Comparison of ENCODE assay signal across 7 mouse cellular contexts in genomic region chrX:102644573-102644951, GRCm38 (mm10). TPM values are rescaled to one million over a fixed set of nuclear protein-coding genes. Genes with fewer than 3 reads are reported as not detected.
DNase-seq lines count a peak whose midpoint lies in the region; ATAC-seq and TF ChIP-seq lines count a peak whose summit lies in the region.

No protein-coding gene starts in this region.

- intact Hi-C loops in left cerebral cortex, postnatal 25 days (cut with DNase I), result no loop called here
- intact Hi-C loops in left cerebral cortex, postnatal 10 days (cut with DNase I), result no loop called here

- 24% methylated on average over 8 of the region's 8 CpGs for WGBS in forebrain, postnatal 0 days
- WGBS in limb, embryonic 13.5 days, result 18% methylated on average over 8 of the region's 8 CpGs

- H3K27me3 ChIP-seq in forebrain, postnatal 0 days (ENCODE audit: insufficient read depth, low read length), result no peaks in the 10 kb centered on the region
- peaks cover 33% of the 10 kb centered on the region for H3K27me3 ChIP-seq in limb, embryonic 13.5 days

- H3K36me3 ChIP-seq in forebrain, postnatal 0 days (ENCODE audit: insufficient read depth), result no peaks in the 10 kb centered on the region
- no peaks in the 10 kb centered on the region for H3K36me3 ChIP-seq in limb, embryonic 13.5 days

- peak overlapping the region; percentile 63 for H3K27ac ChIP-seq in brown adipose tissue, adult 24 weeks (replicated peaks; ENCODE audit: low read depth, low read length)
- no peak overlapping the region for H3K27ac ChIP-seq in forebrain, postnatal 0 days (ENCODE audit: low read depth, low read length)
- no peak overlapping the region for H3K27ac ChIP-seq in limb, embryonic 13.5 days

- H3K9ac ChIP-seq in forebrain, postnatal 0 days, result peak overlapping the region; percentile 48; the same call in 1 of the 2 replicates
- peak overlapping the region; percentile 66 for H3K9ac ChIP-seq in limb, embryonic 13.5 days

- ATAC-seq in forebrain, postnatal 0 days, result peak; percentile 67
- ATAC-seq in limb, embryonic 13.5 days (ENCODE audit: low FRiP score, low read depth), result no peak

- no peaks in the 10 kb centered on the region for H3K9me3 ChIP-seq in forebrain, postnatal 0 days (ENCODE audit: low read length)
- H3K9me3 ChIP-seq in limb, embryonic 13.5 days, result no peaks in the 10 kb centered on the region

- peaks cover 3% of the 10 kb centered on the region; the same call in 1 of the 2 replicates for H3K4me1 ChIP-seq in brown adipose tissue, adult 24 weeks (ENCODE audit: control insufficient read depth, insufficient read depth, insufficient read length, low read length)
- H3K4me1 ChIP-seq in forebrain, postnatal 0 days (ENCODE audit: insufficient read depth), result no peaks in the 10 kb centered on the region
- H3K4me1 ChIP-seq in limb, embryonic 13.5 days, result no peaks in the 10 kb centered on the region

- peak overlapping the region; percentile 56 for H3K4me2 ChIP-seq in forebrain, postnatal 0 days (ENCODE audit: low read depth)
- H3K4me2 ChIP-seq in limb, embryonic 13.5 days (replicated peaks), result peak overlapping the region; percentile 63

- DNase-seq in left cerebral cortex, postnatal 25 days (ENCODE audit: low spot score in 2 of 2), result peak; percentile 1 to 2
- DNase-seq in left cerebral cortex, postnatal 10 days (ENCODE audit: extremely low spot score in 1 of 2, low spot score in 2 of 2), result no peak
- DNase-seq in forebrain, postnatal 0 days, result no peak
- DNase-seq in neural tube, embryonic 10.5 days (ENCODE audit: extremely low spot score, low spot score), result peak; percentile 22
- DNase-seq in retina, postnatal 1 day, result no peak

- TF ChIP-seq CTCF in forebrain, postnatal 0 days (IDR thresholded peaks at IDR 0.05; ENCODE audit: low read depth), result no peak

- peak overlapping the region; percentile 100 for H3K4me3 ChIP-seq in brown adipose tissue, adult 24 weeks (ENCODE audit: insufficient read depth, low read depth, low read length)
- peak overlapping the region; percentile 49 for H3K4me3 ChIP-seq in forebrain, postnatal 0 days (ENCODE audit: low read depth, low read length)
- peak overlapping the region; percentile 58 for H3K4me3 ChIP-seq in limb, embryonic 13.5 days

RNA-seq across cellular contexts. Expression of gene Phka1, which starts 0.5 kb away (rescaled TPM):
- 10 to 100 TPM; 16.0 to 20.6 TPM for total RNA-seq in left cerebral cortex, postnatal 25 days (2021)
- total RNA-seq in left cerebral cortex, postnatal 10 days (2021), result 10 to 100 TPM; 14.9 to 16.3 TPM
- 5.0 and 6.6 TPM in 2 replicates for polyA plus RNA-seq in brown adipose tissue, adult 24 weeks (2012; ENCODE audit: insufficient read depth, insufficient read length, missing spikeins)
- 5.4 and 7.9 TPM in 2 replicates for total RNA-seq in forebrain, postnatal 0 days (2014; rRNA removed)
- 1.9 and 3.7 TPM in 2 replicates for polyA plus RNA-seq in forebrain, postnatal 0 days (2015; fragmentation: Nextera tagmentation; extraction: Ambion mirVana)
- polyA plus RNA-seq in limb, embryonic 13.5 days (2015; fragmentation: Nextera tagmentation; extraction: Ambion mirVana), result 14.6 and 16.2 TPM in 2 replicates

RNA-seq across cellular contexts. Expression of gene Gm3880, which starts 42.2 kb away (rescaled TPM):
- total RNA-seq in left cerebral cortex, postnatal 25 days (2021), result not detected
- not detected for total RNA-seq in left cerebral cortex, postnatal 10 days (2021)
- polyA plus RNA-seq in brown adipose tissue, adult 24 weeks (2012; ENCODE audit: insufficient read depth, insufficient read length, missing spikeins), result not detected in 2 replicates
- total RNA-seq in forebrain, postnatal 0 days (2014; rRNA removed), result not detected in 2 replicates
- polyA plus RNA-seq in forebrain, postnatal 0 days (2015; fragmentation: Nextera tagmentation; extraction: Ambion mirVana), result not detected in 2 replicates
- not detected in 2 replicates for polyA plus RNA-seq in limb, embryonic 13.5 days (2015; fragmentation: Nextera tagmentation; extraction: Ambion mirVana)

Comparison
In these comparisons a context has a peak if more than half of its experiments do, and no peak if none do; other contexts are left out.
1. DNase-seq: peak in left cerebral cortex, postnatal 25 days (2 of 2) and neural tube, embryonic 10.5 days (single experiment); none in left cerebral cortex, postnatal 10 days (0 of 2), forebrain, postnatal 0 days (single experiment) and retina, postnatal 1 day (single experiment).
2. H3K4me3 ChIP-seq: peak in every context shown above with its lines; median percentile 100 in brown adipose tissue, adult 24 weeks; 58 in limb, embryonic 13.5 days; 49 in forebrain, postnatal 0 days.